Mouse (Mus musculus): ENCODE measurements around the gene Yju2.
"Not testable (repeated sequence)": the region's sequence is repeated elsewhere in the genome, so short reads cannot be mapped to it uniquely, and the experiment has no call there.

Yju2 gene

DNA sequence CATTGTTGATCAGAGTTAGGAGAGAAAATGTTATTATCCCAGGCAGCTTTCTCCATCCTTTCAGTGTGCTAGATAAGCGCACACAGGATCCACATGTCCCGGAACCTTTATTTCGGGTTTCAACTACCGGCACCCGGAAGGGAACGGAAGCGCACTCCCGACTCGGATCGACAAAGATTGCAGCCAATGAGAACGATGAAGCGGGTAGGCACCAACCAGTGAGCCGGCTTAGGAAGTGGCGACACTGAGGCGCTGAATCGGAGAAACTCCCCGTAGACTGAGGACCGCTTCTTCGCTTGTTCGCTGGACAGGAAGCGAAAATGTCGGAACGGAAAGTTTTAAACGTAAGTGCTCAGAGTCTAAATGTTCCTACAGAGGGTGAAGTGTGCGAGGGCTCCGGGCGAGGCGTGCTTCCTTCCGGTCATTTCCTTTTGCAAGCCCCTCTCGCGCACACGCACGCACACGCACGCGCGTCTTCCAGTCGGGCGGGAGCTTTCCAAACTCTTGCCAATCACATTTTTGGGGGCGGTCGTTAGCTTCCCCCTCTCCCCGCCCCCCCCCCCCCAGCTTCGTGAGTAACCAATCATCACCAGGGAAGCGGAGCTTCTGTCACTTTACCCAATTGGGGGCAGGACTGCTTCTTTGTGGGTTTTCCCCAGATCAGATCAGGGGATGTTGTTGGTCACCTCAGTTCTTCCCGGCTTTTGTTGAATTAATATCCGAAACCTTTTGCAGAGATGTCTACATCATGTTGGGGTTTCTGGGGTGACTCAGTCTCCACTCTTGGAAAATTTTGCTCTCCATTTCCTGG, at the start of gene Yju2:
Gene Yju2, plus strand, starts transcription at position 182 of the 811 bp plus-strand sequence.
- DNase-seq, result peak; percentile 81 to 88

DNA sequence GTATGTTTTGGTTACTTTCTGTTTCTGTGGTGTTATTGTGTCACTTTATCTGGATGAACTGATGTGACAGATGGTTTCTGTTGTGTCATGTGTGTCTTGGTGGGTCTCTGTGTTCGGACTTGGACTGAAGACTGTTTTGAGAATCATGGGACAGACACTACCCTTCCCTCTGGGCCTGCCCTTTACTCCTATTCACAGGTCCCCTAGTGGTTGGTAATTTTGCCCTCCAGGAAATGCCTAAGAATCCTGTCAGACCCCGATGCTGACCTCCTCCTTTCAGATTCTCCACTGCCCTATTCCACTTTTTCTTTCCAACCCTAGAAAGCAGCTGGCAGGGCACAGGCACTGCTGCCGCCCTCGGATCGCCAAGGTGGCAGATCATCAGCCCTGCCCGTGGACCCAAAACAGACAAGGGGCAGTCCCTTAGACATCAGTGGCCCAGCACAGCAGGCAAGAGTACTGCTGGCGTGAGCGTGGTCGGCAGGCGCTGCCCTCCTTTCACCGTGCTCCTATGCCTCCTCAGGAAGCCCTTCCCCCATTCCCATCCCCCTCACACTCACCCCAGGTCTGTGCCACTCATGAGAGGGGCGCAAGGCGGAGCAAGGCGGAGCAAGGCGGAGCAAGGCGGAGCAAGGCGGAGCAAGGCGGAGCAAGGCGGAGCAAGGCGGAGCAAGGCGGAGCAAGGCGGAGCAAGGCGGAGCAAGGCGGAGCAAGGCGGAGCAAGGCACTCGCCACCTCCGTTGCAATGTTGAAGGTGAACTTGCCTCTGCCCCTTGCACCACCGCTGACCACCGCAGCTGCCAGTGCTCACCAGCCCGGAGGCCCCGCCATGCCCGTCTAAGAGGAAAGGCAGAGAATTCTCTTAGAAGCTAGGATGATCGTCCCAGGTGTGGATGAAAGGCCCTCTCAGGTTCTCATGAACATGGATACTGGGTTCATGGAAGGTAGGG, 27.1 kb upstream of the Yju2 start:
- peak; percentile 41 to 51 for DNase-seq

DNA sequence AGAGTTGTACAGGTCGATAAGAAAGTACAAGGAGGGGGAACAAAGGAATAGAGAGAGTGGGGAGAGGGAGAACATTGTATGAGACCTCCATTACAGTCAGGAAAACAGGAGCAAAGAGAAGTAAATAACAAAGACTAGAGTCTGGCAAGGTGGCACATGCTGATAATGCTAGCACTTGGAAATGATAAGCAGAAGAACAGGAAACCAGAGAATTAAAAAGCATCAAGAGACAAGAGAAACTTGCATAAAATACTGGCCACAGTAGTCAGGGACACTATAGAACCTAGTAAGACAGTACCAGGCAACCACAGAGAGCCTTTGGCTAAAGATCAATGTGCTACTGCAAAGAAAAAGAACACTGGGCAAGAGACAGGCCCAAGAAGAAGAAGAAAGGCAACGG, 26.3 kb upstream of the Yju2 start:
- no peak for DNase-seq

DNA sequence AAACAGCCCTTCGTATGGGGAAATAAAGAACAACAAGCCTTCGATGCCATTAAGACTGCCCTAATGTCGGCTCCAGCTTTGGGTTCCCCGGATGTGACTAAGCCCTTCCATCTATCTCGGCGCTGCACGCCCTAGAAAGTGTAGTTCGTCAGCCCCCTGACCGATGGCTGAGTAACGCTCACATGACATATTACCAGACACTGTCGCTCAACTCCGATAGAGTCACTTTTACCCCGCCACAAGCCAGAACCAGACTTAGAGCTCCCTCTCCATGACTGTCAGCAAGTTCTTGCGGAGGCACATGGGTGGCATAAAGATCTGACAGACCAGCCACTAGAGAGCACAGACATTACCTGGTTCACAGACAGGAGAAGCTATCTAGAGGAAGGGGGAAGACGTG, 25.7 kb upstream of the Yju2 start:
- DNase-seq, result no peak

DNA sequence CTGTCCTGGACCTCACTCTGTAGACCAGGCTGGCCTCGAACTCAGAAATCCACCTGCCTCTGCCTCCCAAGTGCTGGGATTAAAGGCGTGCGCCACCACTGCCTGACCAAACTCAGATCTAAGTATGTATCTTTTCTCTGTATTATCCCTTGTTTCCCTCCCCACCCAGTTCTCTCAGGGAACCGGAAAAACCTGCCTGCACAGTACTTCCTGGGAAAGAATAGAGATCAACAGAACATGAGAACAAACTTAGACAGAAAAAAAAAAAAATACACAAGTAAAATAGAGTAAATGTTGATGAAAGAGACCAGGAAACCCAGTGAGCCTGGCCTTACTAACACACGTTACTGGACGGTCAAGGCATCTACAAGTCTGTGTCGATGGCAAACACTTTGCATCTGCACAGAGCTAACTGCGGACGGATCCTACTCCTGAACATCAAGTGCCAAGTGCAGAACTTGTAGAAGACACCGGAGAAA, 14.5 kb upstream of the Yju2 start:
- not testable (repeated sequence) for DNase-seq

DNA sequence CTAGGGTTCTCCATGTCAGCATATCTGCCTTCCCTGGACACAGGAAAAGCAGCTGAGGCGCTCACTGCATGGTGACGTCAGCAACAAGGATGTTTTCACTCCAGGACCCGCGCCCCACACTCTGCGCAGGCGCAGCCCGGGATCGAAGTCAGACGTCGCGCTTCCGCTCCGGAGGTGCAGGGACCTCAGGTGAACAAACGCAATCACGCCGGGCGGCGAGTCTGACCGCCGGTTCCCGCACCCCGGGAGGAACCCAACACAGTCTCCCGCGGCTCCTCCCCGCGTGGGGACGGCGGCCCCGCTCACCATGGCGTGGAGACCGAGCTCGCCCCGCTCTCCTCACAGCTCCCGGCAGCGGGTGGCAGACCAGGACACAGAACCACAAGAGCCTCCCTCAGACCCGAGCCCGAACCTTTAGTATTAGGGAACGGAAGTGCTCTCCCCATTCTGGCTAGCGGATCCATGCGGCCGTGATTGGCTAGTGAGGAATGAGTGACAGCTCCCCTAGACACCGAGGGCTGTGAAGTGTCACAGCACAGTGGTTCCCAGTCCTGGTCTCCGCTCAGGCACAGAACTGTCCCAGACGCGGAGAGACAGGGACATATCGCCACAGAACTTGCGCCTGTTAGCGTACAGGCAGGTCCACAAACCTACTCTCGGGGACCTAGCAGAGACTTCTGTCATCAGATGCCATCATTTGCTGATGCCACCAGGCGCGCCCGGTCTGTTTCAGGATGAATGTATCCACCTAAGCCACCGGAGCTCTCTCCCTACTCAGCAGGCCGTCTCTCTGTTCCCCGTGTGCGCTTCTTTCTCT, 13.8 kb upstream of the Yju2 start:
- peak; percentile 80 to 82 for DNase-seq

DNA sequence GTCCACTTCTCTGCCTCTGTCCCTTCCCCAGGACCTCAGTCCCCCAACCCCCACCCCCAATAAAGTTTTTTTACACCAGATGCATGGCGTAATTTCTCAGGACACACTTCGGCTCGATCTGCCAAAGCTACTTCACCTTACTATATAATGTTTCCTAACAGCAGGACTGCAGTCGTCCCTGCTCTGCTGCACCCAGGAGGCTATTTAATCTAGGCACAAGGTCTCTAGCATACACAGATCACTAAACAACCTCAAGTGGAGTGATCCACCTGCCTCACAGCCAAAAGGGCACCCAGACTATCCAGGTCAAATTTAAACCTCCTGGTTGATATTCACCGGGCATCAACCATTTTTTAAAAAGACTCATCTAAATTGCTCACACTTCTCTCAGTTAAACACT, 13.2 kb upstream of the Yju2 start:
- DNase-seq, result no peak

DNA sequence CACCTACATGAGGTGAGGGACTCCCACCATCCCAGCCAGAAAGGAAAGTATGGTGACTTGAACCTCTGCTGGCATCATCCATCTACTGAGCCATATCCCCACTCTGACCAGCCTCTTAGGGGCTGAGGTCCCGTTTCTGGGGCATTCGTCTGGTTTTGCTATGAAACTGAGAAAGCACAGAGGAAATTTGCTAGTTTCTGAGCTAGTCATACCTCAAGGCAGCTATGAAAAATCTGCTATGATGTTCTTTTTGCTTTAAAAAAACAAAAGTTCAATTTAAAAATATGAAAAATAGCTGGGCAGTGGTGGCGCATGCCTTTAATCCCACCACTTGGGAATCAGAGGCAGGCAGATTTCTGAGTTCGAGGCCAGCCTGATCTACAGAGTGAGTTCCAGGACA, 10.3 kb upstream of the Yju2 start:
- no peak for DNase-seq

DNA sequence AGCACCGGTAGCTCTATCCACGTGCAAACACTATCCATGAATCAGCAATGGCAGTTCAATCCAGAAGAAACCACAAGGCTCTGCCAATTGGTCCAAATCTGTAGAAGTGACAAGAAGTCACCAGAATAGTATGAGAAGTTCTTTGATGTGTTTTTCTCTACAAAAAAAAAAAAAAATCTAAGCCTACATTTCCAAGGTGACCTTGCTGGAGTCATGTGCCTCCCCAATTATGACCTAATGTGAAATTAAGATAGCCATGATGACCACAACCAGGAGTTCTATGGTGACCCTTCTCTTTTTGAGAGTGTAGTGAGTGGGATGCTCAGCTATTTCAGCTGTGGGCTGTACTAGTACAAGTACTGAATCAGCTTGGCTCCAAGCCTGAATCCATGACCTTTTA, 9.5 kb upstream of the Yju2 start, which contains the start of gene Zfp119b:
Gene Zfp119b, minus strand, starts transcription at position 101 of the 400 bp plus-strand sequence.
- DNase-seq, result no peak

DNA sequence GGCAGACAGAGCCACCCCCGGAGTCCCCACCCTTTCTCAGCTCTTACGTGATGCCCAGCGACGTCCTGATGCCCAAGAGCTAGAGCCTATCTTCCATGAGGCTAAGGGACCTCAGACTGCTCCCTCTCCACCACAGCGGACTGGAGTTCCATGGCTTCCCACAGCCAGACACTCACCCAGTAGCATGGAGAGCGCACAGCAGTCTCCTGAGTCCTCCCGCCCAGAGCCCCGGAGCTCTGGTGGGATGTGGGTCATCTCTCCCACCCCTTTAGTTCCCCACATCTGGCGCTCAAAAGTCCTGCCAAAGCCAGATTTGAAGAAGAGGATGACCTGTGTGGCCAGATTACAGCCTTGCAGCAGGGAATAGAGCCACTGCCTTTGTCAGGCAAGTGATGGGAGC, 8.3 kb upstream of the Yju2 start:
- no peak for DNase-seq

DNA sequence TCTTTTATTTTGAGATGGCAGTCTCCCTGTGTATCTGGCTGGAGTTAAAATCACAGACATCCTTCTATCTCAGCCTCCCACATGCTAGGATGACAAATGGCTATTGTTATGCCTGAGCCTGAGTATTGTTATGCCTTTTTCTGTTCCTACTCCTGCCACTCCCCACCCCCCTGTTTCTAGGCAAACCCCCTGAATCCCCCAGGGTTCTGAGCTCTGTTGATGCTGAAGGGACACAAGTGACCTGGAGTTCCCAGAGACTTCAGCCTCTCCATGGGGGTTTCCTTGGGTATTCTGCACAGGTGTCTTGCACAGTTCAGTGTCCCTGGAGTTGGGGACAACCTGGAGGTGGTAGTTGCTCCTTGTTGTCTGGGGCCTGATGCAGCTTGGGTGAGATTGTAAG, 6.9 kb upstream of the Yju2 start:
- no peak for DNase-seq

DNA sequence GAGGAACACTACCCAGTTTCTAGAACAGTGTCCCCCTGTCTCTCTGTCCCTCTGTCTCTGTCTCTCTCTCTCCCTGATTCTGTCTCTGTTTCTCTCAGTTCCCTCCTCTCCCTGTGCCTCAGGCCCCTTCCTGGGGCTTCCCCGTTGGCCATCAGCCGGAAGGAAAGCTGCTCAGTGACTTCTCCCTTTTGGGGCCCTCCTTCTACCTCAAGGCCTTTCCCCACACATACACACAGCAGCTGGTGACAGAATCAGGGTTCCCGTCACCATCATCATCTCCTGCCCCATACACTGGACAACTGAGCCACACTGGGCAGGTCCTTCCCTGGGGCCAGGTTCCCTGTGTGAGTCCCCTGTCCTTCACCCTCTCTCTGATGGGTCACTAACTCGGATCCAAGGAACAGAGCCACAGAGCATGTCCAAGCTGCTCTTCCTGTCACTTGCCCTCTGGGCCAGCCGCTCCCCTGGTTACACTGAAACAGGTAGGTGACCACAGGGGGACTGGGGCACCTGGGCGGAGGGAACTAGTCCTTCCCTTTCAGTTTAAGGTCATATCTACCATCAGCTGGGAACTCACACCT, 6.4 kb upstream of the Yju2 start, which contains the start of gene Ebi3:
Gene Ebi3, plus strand, starts transcription at position 194 of the 581 bp plus-strand sequence.
- peak; percentile 39 to 42 for DNase-seq

DNA sequence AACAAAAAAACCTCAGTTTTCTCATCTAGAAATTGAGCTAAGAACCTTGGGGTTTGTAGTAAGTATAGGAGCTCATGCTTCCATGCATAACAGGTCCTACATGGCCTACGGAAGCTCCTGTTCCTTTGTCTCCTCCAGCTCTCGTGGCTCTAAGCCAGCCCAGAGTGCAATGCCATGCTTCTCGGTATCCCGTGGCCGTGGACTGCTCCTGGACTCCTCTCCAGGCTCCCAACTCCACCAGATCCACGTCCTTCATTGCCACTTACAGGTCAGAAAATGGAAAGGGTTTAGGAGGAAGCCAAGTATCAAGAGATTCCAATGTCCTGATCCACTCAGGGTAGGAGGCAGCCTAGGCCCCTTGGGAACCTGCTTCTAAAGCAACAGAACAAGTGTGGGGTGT, 5.1 kb upstream of the Yju2 start:
- no peak for DNase-seq

DNA sequence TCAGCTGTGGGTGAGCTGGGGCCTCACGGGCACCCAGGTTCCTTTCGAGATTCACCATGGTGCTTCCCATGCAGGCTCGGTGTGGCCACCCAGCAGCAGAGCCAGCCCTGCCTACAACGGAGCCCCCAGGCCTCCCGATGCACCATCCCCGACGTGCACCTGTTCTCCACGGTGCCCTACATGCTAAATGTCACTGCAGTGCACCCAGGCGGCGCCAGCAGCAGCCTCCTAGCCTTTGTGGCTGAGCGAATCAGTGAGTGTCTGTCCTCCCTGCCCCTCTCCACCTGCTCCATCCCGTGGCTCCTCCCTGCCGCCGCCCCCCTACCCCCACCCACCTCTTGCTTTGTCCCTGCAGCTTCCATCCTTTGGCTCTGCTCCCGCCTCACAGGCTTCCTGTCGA, 4.7 kb upstream of the Yju2 start:
- no peak for DNase-seq

DNA sequence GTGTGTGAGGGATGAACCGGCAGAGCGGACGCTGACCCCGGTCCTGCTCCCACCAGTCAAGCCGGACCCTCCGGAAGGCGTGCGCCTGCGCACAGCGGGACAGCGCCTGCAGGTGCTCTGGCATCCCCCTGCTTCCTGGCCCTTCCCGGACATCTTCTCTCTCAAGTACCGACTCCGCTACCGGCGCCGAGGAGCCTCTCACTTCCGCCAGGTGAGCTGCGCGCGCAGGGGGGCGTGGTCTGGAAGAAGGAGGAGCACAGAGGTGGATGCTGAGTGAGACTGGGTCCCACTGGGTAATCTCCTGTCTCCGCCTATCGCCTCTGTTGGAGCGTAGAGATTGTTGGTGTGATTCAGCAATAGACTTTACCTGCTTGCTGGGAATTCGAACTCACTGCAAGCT, 2.8 kb upstream of the Yju2 start:
- DNase-seq, result no peak

DNA sequence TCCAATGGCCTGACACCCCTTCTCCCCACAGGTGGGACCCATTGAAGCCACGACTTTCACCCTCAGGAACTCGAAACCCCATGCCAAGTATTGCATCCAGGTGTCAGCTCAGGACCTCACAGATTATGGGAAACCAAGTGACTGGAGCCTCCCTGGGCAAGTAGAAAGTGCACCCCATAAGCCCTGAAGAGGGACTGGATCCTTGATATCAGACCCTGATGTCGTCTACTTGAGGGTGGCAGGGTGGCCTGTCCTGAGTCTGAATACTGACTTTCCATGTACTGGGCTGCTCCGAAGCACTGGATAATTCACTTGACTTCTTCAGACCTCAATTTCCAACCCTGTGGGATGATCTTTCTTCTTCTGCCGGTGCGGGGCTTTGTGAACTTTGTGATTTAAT, 2.3 kb upstream of the Yju2 start:
- no peak for DNase-seq

DNA sequence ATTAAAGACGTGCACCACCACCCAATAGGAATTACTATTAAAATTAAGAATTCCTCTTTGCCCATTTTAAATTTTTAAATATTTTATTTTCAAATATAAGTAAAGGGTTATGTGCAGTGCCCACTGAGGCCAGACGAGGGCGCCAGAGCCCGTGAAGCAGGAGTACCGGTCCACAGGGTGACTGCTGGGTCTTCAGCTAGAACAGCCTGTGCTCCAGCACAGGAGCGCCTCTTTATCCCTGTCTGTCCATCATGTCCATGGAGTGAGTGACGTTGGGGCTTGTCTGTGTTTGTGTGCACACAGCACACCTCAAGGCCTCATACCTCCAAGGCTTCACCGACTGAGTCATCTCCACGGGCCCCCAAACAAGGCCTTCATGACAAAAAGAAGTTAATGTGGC, 1.7 kb upstream of the Yju2 start:
- peak; percentile 48 to 77 for DNase-seq

DNA sequence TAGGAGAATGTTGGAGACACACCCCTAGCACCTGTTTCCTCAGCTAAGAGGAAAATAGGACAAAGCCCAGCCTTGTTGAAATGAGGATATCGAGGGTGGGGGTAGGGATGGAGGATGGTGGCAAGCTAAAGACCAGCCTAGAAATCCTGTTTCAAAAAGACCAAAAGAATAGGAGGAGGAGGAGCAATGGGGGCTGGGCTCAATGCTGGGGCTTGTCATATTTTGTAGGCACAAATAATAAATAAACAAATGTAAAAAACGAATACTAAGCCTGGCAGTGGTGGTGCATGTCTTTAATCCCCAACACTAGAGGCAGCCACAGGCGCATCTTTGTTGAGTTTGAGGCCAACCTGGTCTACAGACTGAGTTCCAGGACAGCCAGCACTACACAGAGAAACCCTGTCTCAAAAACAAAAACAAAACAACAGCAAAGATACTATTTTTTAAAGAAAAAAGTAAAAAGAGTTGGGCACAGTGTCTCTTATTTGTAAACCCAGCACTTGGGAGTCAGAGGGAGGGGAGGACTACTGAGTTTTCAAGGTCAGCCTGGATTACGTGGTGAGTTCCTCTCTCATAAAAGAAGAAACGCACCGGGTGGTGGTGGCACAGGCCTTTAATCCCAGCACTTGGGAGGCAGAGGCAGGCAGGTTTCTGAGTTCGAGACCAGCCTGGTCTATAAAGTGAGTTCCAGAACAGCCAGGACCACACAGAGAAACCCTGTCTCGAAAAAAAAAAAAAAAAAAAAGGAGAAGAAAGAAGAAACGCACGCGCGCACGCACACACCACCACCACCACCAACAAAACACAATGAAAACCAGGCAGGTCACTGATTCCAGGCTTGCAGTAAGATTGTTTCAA, 944 bp upstream of the Yju2 start:
- no peak for DNase-seq

DNA sequence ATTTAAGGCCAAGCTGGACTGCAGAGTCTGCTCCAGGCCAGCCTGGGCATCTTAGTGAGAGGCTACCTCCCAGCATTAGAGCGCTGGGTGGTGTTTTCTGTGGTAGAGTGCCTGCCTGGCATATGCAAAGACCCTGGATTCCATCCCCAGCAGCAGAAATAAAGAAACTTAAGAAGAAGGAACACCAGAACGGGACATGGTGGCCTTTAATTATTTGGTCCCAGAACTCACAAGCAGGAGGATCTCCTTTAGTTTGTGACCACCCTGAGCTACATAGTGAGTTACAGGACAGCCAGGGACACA, 364 bp upstream of the Yju2 start:
- no peak for DNase-seq

DNA sequence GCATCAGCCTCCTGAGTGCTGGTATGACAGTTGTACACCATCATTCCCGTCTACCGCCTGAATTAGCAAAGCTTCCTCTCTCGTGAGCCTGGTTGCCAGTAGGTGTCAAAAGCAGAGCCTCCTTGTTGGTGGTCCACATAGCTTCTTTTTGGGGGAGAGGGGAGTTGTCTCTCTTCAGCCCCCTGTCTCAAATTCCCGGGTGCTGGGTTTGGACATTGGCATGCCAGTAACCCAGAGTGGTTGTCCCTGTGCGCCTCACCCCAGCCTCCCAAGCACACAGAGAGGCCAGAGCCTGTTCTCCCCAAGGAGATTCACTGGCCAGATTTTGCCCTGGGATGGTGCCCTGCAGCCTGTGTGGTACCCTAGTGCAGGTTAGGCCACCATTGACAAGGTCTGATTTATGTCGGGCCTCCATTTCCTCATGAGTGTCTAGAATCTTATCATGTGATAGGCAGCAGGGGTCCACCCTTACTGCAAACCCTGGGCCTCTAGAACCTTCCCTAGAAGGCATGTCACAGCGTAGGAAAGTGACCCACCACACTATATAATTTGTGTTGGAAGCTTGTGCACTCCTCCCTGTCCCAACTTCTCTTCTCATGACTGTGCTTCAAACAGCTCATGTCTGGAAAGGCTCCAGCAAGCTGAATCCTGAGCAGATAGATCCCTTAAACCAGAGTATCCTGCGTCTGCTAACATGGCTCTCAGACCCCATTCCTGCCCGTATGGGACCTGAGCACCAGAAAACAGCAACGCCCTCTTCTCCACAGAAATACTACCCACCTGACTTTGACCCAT, 1.2 kb downstream of the Yju2 start:
- no peak for DNase-seq

DNA sequence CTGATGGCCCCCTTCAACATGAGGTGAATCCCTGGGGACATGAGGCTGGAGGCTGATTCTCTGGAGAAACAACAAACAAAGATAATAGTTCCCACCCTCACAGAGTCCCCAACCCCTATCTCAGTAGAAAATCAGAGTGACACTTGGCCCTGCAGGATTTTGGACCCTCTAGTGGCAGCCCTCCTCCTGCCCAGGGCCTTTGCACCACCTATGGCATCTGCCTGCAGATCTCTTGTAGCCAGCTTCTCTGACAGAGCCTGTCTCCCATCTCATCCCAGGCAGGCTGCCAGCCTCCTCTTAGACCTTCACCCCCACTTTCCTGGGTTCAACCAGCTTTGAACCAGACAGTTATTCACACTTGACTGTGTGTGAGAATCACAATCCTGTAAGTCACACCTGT, 1.9 kb downstream of the Yju2 start:
- no peak for DNase-seq

Measured in spleen, adult 18-20 months (tissue).